Mouse (Mus musculus) frontal cortex, postnatal 36 days (tissue): ENCODE measurements at regions not wholly inside any gene's neighbourhood (a gene's known extent, or its start where the extent isn't known, plus 50 kb on each side); places are given as distances from the start of the nearest gene placed in this dataset.
"Not testable (repeated sequence)": the region's sequence is repeated elsewhere in the genome, so short reads cannot be mapped to it uniquely, and the experiment has no call there.

Experiments used
- DNase-seq, 2 experiments: peaks; one replicate each; pipeline ENCODE4 v3.0.0; 2022; ENCODE audit warnings: low spot score in 2 of 2

GRCm38 (mm10) chr4:8084954-8085639 is 153.7 kb downstream of the Car8 start:
- DNase-seq: peak; percentile 76 to 84

DNA sequence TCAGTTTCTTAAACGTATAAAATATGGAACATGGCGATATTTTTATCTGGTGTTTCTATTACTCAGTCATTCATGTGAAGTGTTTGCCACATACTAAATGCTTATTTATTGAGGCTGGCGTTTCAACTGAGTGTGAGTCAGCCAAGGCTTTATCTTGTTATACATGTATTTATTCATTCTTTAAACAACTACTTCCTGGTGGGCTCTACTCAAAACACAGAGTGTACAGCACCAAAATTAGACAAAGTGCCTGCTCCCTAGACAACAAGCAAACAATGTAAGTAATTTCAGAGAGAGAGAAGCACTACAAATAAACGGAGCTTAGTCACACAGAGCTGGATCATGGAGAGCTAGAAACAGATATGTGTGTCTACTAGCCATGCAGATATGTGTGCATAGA is 159.5 kb downstream of the Car8 start:
- DNase-seq: no peak

DNA sequence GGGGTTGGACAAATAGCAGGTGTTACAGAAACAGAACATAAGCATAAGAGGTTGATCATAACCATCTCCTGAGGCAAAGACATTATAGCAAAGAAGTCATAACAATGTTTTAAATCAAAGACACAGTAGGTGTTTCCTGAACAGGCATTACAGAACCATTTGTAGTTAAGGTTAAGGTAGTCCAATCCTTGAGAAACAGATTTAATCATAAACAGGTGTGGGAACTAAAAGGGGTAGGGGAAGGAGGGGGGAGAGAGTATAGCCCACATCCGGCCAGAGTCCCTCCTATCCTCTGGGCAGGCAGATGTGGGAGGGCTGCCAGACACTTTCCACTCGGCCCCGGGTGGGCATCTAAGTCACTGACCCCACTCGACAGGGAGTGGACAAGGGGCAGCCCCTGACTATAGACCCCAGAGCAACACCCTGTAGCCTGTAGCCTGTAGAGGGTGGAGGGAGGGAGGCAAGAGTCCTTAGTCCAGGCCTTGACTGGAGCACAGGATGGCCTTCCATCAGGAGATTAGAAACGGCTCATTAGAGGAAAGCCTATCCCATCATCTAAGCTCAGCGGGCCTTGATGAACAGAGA is 165.8 kb downstream of the Car8 start:
- DNase-seq: no peak

- DNase-seq: peak; percentile 2 to 12
Observed at GRCm38 (mm10) chr4:8070693-8071092, 168.1 kb downstream of the Car8 start.

DNA sequence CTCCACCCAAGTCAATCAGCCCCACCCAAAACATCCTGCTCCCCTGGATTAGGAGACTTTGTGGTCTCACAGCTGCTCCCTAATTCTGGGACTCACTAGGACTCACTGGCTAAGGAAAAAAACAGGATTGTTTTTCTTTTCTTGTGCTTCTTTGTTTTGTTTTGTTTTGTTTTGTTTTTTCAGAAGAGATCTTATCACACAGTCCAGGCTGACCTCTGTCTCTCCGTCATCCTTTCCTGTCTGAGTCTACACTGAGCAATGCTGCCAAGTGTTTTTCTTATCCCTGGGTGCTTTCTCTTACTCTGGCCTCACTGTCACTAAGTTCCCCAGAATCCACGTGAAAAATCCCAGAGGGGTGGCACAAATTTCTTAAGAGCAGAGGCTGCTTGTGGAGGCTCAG is 170.8 kb downstream of the Car8 start:
- no peak for DNase-seq

GRCm38 (mm10) chr4:8041776-8042175 is 197.1 kb downstream of the Car8 start:
- no peak for DNase-seq

GRCm38 (mm10) chr4:8037863-8038262 is 201.0 kb downstream of the Car8 start:
- DNase-seq: no peak

DNA sequence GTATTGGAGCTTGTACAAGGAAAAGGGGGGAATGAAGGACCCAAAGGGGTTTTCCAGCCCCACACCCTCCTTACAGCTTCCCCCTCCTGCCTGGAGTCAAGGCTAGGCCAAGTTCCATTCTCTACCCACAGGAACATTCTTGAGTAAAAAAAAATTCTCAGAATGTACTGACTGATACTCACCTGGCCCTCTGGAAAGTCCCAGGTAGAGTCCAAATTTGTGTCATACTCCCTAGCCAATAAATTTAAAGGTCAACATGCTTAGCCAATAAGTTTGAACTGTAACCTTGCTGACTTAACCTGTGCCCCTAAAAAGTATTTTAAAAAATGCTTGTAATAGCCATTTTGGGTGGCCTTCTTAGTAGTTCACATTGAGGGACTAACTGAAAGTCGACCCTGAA is 205.4 kb downstream of the Car8 start:
- not testable (repeated sequence) for DNase-seq

DNA sequence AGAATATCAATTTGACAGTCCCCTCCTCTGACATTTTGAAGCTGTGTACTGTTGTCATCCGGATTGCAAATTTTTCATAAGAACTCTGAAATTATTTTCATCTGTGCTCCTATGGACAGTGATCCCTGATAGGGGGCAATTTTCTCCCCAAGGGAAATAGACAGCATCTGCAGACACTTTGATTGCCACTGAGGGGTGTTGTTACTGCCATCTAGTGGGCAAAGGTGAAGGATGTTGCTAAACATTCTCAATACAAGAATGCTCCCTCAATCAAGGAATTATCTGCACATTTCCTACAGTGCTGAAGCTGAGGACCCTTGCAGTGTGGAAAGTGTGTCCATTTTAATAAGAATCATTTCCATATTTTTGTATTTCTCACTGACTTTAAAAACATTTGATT is 233.7 kb downstream of the Car8 start:
- peak; percentile 30 to 68 for DNase-seq

DNA sequence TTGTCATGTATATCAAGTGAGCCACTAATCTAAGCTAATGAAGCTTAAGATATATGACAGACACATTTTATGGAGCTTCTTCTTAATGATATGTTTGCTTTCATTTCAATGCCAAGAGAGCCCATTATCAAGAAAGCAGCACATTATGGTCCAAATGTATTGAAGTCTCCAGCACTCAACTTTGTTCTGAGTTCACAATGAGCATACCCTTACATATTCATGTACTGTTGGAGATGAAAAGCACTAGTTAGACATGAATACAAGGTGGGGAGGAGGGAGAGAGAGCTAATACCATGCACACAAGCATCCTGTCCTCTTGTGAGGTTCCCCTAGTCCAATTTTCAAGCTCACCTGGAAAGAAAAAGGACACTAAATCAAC is 241.3 kb downstream of the Car8 start:
- no peak for DNase-seq

GRCm38 (mm10) chr4:7996923-7997574 is 241.8 kb downstream of the Car8 start:
- DNase-seq: no peak

DNA sequence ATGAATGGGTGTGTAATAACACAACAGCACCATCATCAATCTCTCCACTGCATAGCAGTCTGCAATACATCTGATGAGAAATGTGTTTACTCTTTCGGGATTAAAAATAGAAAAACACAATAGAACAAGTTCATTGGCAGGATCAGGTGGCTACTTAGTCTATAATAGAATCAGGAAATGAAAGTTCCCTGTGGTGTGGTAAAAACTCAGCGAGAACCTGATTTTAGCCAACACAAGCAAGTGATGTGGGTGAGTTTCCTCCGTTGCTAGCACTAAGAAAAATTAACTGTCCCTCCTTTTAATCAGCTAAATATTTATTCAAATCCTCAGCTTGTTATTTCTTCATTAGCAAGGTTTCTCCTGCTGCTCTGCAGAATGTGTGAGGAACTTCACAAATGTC is 245.9 kb downstream of the Car8 start:
- no peak for DNase-seq

DNA sequence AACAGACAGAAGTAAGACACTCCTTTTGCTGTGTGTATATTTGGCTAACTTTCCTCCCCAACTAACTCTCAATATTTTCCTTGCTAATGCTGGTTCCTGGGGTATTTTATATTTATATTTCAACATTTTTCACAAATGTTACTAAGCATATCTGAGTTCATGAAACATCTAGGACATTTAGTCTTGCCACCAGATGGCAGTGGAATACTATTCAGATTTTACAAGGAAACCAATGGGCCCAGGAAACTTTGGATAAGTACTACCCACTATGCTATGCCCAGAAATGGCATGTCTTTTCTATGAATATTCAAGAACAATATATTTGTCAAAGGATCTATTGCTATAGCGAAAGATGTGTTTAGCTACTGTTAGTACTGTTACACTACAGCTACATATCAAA is 251.1 kb downstream of the Car8 start:
- peak in 1 of 2 experiments; percentile 27 for DNase-seq

DNA sequence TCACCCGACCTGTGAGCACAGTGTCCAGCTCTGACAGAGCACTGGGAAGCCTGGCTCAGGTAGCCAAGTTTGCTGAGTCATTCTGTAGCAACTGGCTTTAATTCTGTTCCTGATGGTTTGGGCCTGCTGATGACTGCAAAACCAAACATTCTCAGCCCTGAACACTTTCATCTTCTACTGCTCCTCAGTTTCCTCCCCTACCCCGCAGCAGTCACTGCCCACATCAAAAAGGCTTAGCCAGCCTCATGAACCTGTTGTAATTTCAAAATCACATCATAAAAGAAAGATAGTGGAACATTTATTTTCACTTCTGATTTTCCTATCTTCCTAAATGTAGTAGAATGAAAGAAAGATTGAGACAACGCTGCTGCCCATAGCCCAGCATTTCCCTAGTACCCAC is 251.5 kb downstream of the Car8 start:
- DNase-seq: no peak

DNA sequence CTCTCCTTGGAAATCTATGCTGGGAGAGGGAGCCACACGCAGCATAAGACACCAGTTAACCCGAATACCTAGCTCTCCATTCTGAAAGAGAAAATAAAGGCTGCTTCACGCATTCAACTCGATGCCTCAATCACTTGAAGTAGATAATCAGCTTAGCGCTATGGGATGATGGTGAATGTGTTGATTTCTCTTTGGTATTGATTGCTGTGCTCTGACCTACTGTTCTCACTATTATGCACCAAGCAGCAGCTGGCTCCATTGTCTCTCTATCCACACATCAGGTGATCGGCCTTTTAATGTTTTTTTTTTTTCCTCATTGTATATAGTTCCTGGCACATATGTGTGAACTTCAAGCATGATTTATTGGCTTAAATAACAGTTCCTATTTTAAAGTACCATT is 254.0 kb downstream of the Car8 start:
- DNase-seq: no peak

DNA sequence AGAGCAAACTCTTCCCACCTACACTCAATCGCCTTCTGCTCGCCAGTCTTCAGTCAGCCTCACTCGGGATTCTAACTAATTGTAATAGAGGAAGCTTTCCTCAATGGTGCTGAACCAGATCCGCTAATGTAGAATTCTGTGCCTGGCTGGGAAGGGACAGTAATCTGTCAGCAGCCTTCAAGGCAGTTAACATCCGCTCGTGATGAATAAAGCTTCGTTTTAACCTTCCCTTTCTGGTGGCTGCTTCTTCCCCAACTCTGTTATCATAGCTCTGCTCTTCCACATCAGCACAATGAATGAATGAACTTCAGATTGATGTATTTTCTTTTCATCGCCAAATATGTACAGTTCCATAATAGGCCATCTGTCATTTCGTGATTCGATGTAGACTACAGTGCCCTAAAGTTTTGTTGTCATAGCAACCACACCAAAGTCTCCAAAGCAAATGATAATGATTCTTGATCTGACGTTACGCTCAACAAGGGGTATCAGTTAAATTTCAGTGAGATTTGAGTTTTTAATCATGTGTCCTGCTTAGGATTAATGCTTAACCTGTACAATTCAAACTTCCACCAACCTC is 259.0 kb downstream of the Car8 start:
- no peak for DNase-seq

GRCm38 (mm10) chr4:7977661-7978444 is 261.0 kb downstream of the Car8 start:
- no peak for DNase-seq

- no peak for DNase-seq
Observed at GRCm38 (mm10) chr4:7970272-7970671, 268.6 kb downstream of the Car8 start.

DNA sequence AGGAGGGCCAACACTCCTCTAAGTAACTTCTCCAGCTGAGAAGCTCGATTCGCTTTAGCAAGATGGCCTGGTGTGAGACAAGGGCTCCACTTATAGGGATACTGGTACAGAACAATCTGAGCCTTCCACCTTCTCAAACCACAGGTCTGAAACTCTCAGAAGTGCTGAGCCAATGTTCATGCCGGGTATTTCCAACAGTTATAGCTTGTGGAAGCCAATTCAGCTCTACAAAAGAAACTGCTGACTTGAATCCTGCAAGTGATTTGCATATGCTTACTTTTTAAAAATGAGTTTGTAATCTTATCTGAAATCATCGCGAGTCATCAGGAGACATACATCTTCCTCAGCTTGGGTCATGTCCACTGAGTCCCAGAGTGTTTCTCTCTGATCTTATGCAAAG is 273.2 kb downstream of the Car8 start:
- DNase-seq: no peak

GRCm38 (mm10) chr4:7961521-7962172 is 277.2 kb downstream of the Car8 start:
- peak; percentile 8 to 24 for DNase-seq

- DNase-seq: no peak
Observed at GRCm38 (mm10) chr4:7960335-7960734, 278.5 kb downstream of the Car8 start.

GRCm38 (mm10) chr4:7948020-7948419 is 290.8 kb downstream of the Car8 start:
- no peak for DNase-seq
